19 mouse cellular contexts compared by ENCODE assay signal in genomic region chr2:27373349-27373748, GRCm38 (mm10). TPM values are rescaled to one million over a fixed set of nuclear protein-coding genes. Genes with fewer than 3 reads are reported as not detected.
DNase-seq lines count a peak whose midpoint lies in the region; ATAC-seq lines count a peak whose summit lies in the region.
"Had no signal": no experiment of that assay in that cellular context is flagged by ENCODE, and none has a peak within 500 bp of the region (broad histone marks: within the 10 kb centered on the region; RNA-seq: fewer than 3 reads in every experiment).

No protein-coding gene starts in this region.

- H3K4me2 ChIP-seq in liver, embryonic 11.5 days, result peak overlapping the region; percentile 31; the same call in 1 of the 2 replicates
- no peak overlapping the region for H3K4me2 ChIP-seq in liver, embryonic 12.5 days
- H3K4me2 ChIP-seq in heart, embryonic 13.5 days, result peak overlapping the region; percentile 31
- no peak overlapping the region for H3K4me2 ChIP-seq in intestine, embryonic 16.5 days (ENCODE audit: low read depth, low read length)
- H3K4me2 ChIP-seq: hindbrain, embryonic 14.5 days; limb, embryonic 12.5 days; lung, embryonic 15.5 days; stomach, embryonic 15.5 days had no signal

- peaks cover 17% of the 10 kb centered on the region for H3K4me1 ChIP-seq in liver, embryonic 11.5 days (replicated peaks; ENCODE audit: control insufficient read depth, insufficient read depth, low read length)
- peaks cover 23% of the 10 kb centered on the region for H3K4me1 ChIP-seq in liver, embryonic 12.5 days
- H3K4me1 ChIP-seq in heart, embryonic 13.5 days, result peaks cover 22% of the 10 kb centered on the region
- peaks cover 17% of the 10 kb centered on the region for H3K4me1 ChIP-seq in intestine, embryonic 16.5 days (ENCODE audit: control insufficient read depth, insufficient read depth, low read length)

- ATAC-seq in liver, embryonic 11.5 days (replicated peaks; ENCODE audit: low FRiP score), result no peak
- no peak for ATAC-seq in liver, embryonic 12.5 days
- ATAC-seq in heart, embryonic 13.5 days (ENCODE audit: extremely low read depth, insufficient number of reproducible peaks, low FRiP score, low TSS enrichment), result 0 out of 2 replicates have a peak, but pooled peaks have one; percentile 52
- peak; percentile 90 for ATAC-seq in megakaryocyte progenitor cell, adult 5-6 weeks (replicated peaks; ENCODE audit: poor library complexity)
- no peak for ATAC-seq in intestine, embryonic 16.5 days
- ATAC-seq in inflammation-experienced regulatory T-cells, adult 6 months, result no peak
- ATAC-seq: forebrain, postnatal 0 days had no signal

- peak; percentile 46 for DNase-seq in liver, embryonic 11.5 days (ENCODE audit: low spot score)
- peak; percentile 74 for DNase-seq in adrenal gland, postnatal 14 days
- no peak for DNase-seq in yolk sac, embryonic 10.5 days (ENCODE audit: low spot score)
- DNase-seq: cerebellum, adult 9-10 months; forebrain, postnatal 0 days; gastrocnemius, postnatal 14 days; kidney, adult 8-10 months; thymus, postnatal 25 days had no signal

- no peaks in the 10 kb centered on the region for H3K9me3 ChIP-seq in liver, embryonic 11.5 days (ENCODE audit: control insufficient read depth, low read length)
- H3K9me3 ChIP-seq in liver, embryonic 12.5 days (replicated peaks), result no peaks in the 10 kb centered on the region
- no peaks in the 10 kb centered on the region for H3K9me3 ChIP-seq in heart, embryonic 13.5 days
- no peaks in the 10 kb centered on the region for H3K9me3 ChIP-seq in intestine, embryonic 16.5 days (ENCODE audit: control insufficient read depth, low read length)
- H3K9me3 ChIP-seq: embryonic facial prominence, embryonic 10.5 days; limb, embryonic 12.5 days; lung, embryonic 15.5 days; megakaryocyte, embryonic 14.5 days; stomach, embryonic 15.5 days had no signal

- no peaks in the 10 kb centered on the region for H3K27me3 ChIP-seq in liver, embryonic 11.5 days (replicated peaks; ENCODE audit: control insufficient read depth, insufficient read depth, low read length)
- no peaks in the 10 kb centered on the region for H3K27me3 ChIP-seq in liver, embryonic 12.5 days (replicated peaks)
- H3K27me3 ChIP-seq in heart, embryonic 13.5 days (replicated peaks), result peaks cover 6% of the 10 kb centered on the region; the same call in 1 of the 2 replicates
- no peaks in the 10 kb centered on the region for H3K27me3 ChIP-seq in intestine, embryonic 16.5 days (replicated peaks; ENCODE audit: control insufficient read depth, insufficient read depth, low read length)
- H3K27me3 ChIP-seq: limb, embryonic 12.5 days; lung, embryonic 15.5 days; stomach, embryonic 15.5 days had no signal

- H3K27ac ChIP-seq in liver, embryonic 11.5 days (ENCODE audit: low read depth, low read length), result no peak overlapping the region
- no peak overlapping the region for H3K27ac ChIP-seq in liver, embryonic 12.5 days
- H3K27ac ChIP-seq in heart, embryonic 13.5 days (replicated peaks), result no peak overlapping the region
- no peak overlapping the region for H3K27ac ChIP-seq in intestine, embryonic 16.5 days (ENCODE audit: low read length)
- H3K27ac ChIP-seq: embryonic facial prominence, embryonic 10.5 days; hindbrain, embryonic 14.5 days; limb, embryonic 12.5 days; lung, embryonic 15.5 days; stomach, embryonic 15.5 days had no signal

- no peak overlapping the region for H3K4me3 ChIP-seq in liver, embryonic 11.5 days (ENCODE audit: low read depth, low read length)
- H3K4me3 ChIP-seq in liver, embryonic 12.5 days, result no peak overlapping the region
- H3K4me3 ChIP-seq in heart, embryonic 13.5 days, result no peak overlapping the region
- H3K4me3 ChIP-seq in intestine, embryonic 16.5 days (ENCODE audit: low read length), result no peak overlapping the region
- H3K4me3 ChIP-seq: embryonic facial prominence, embryonic 10.5 days; limb, embryonic 12.5 days; lung, embryonic 15.5 days; megakaryocyte, embryonic 14.5 days; stomach, embryonic 15.5 days had no signal

- WGBS in liver, embryonic 11.5 days, result 14% methylated on average over 12 of the region's 12 CpGs
- WGBS in liver, embryonic 12.5 days (ENCODE audit: insufficient replicate concordance), result 21% methylated on average over 12 of the region's 12 CpGs
- 4% methylated on average over 12 of the region's 12 CpGs for WGBS in heart, embryonic 13.5 days
- 26% methylated on average over 12 of the region's 12 CpGs for WGBS in intestine, embryonic 16.5 days

- H3K36me3 ChIP-seq in liver, embryonic 11.5 days (ENCODE audit: control insufficient read depth, insufficient read depth, low read length), result no peaks in the 10 kb centered on the region
- no peaks in the 10 kb centered on the region for H3K36me3 ChIP-seq in liver, embryonic 12.5 days
- no peaks in the 10 kb centered on the region for H3K36me3 ChIP-seq in heart, embryonic 13.5 days
- no peaks in the 10 kb centered on the region for H3K36me3 ChIP-seq in intestine, embryonic 16.5 days (ENCODE audit: control insufficient read depth, insufficient read depth, low read length)
- H3K36me3 ChIP-seq: embryonic facial prominence, embryonic 10.5 days; limb, embryonic 12.5 days; lung, embryonic 15.5 days; stomach, embryonic 15.5 days had no signal

- no peak overlapping the region for H3K9ac ChIP-seq in liver, embryonic 11.5 days (ENCODE audit: low read depth, low read length)
- H3K9ac ChIP-seq in liver, embryonic 12.5 days, result no peak overlapping the region
- H3K9ac ChIP-seq in heart, embryonic 13.5 days, result peak overlapping the region; percentile 29; the same call in 1 of the 2 replicates
- H3K9ac ChIP-seq in intestine, embryonic 16.5 days (ENCODE audit: low read depth, low read length), result no peak overlapping the region
- H3K9ac ChIP-seq: forebrain, postnatal 0 days; hindbrain, embryonic 14.5 days; limb, embryonic 12.5 days; lung, embryonic 15.5 days; stomach, embryonic 15.5 days had no signal

RNA-seq across cellular contexts. Expression of gene Vav2, which starts 53.5 kb away (rescaled TPM):
- 6.0 and 6.6 TPM in 2 replicates for polyA plus RNA-seq in liver, embryonic 11.5 days (2014; fragmentation: Nextera tagmentation; extraction: Ambion mirVana)
- 5.0 and 5.8 TPM in 2 replicates for polyA plus RNA-seq in liver, embryonic 12.5 days (2016; fragmentation: Nextera tagmentation; extraction: Ambion mirVana)
- total RNA-seq in adrenal gland, postnatal 14 days (2021), result 21.7 and 28.3 TPM in 2 replicates
- 2.6 and 2.7 TPM in 2 replicates for polyA plus RNA-seq in heart, embryonic 13.5 days (2015; fragmentation: Nextera tagmentation; extraction: Ambion mirVana)
- total RNA-seq in megakaryocyte progenitor cell, adult 5-6 weeks (2015), result 4.8 and 7.5 TPM in 2 replicates
- total RNA-seq in megakaryocyte progenitor cell, adult 5-6 weeks (2017), result 5.7 and 9.2 TPM in 2 replicates
- polyA plus RNA-seq in intestine, embryonic 16.5 days (2015; fragmentation: Nextera tagmentation; extraction: Ambion mirVana), result 4.1 and 4.8 TPM in 2 replicates
- 1 to 10 TPM; 3.8 to 7.1 (median 7.0) TPM for polyA plus RNA-seq in inflammation-experienced regulatory T-cells, adult 6 months (2017; shearing (Covaris generic))

Comparison
In these comparisons a context has a peak if more than half of its experiments do, and no peak if none do; other contexts are left out.
1. H3K4me2 ChIP-seq: peak in liver, embryonic 11.5 days (single experiment) and heart, embryonic 13.5 days (single experiment); none in liver, embryonic 12.5 days (single experiment) and intestine, embryonic 16.5 days (single experiment).
2. ATAC-seq: peak in heart, embryonic 13.5 days (single experiment) and megakaryocyte progenitor cell, adult 5-6 weeks (single experiment); none in liver, embryonic 11.5 days (single experiment), liver, embryonic 12.5 days (single experiment), intestine, embryonic 16.5 days (single experiment) and inflammation-experienced regulatory T-cells, adult 6 months (single experiment).